Comparison of ENCODE assay signal across 8 mouse cellular contexts in the genomic region with DNA sequence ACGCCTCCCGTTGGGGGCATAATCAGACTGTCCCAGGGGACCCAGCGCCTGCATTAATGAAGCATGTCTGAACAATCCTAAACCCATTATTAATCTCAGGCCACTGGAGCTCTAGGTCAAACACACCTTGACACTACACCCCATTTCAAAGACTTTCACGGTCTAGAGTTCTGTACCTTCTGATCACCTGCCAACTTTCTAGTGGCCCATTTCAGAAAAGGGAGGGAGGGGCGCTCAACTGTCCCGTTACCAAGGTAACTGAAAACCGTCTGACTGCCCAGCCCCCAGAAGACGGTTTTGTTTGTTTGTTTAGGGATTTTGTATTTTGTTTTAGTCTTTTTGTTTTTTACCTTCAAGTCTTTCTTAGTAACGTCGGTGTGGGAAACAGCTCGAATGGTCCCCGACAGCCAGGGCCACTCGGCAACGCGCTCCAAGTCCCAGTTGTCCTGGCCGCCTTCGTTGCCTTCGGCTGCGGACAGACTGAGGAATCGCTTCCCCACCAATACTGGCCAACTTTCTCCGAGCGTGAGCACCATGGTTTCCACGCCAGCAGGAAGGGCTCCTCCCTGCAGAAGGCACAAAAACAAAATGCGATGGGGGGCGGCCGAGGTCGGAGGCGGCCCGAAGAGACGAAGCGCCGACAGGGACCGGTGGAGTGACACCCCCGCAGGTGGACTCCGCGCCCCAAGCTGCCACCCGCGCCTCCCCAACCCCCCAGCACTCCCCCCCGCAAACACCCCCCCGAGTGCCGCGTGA. TPM values are rescaled to one million over a fixed set of nuclear protein-coding genes. Genes with fewer than 3 reads are reported as not detected.
DNase-seq lines count a peak whose midpoint lies in the region; ATAC-seq lines count a peak whose summit lies in the region.

No protein-coding gene starts in this region.

- peaks cover 4% of the 10 kb centered on the region for H3K27me3 ChIP-seq in forebrain, embryonic 10.5 days (ENCODE audit: poor library complexity, severe bottlenecking)
- H3K27me3 ChIP-seq in heart, embryonic 13.5 days (replicated peaks): 0 out of 2 replicates have a peak, but pooled peaks cover under 1% of the 10 kb centered on the region
- H3K27me3 ChIP-seq in liver, embryonic 16.5 days (ENCODE audit: control insufficient read depth, insufficient read depth, low read depth, low read length): no peaks in the 10 kb centered on the region

- peaks cover 31% of the 10 kb centered on the region for H3K4me1 ChIP-seq in forebrain, embryonic 10.5 days
- peaks cover 34% of the 10 kb centered on the region for H3K4me1 ChIP-seq in heart, embryonic 13.5 days
- H3K4me1 ChIP-seq in liver, embryonic 16.5 days (ENCODE audit: control insufficient read depth, low read depth, low read length): peaks cover 13% of the 10 kb centered on the region

- H3K9ac ChIP-seq in heart, embryonic 13.5 days: peak overlapping the region; percentile 95
- peak overlapping the region; percentile 97 for H3K9ac ChIP-seq in liver, embryonic 16.5 days (ENCODE audit: low read depth, low read length)

- peaks cover 43% of the 10 kb centered on the region for H3K36me3 ChIP-seq in forebrain, embryonic 10.5 days (replicated peaks)
- H3K36me3 ChIP-seq in heart, embryonic 13.5 days: peaks cover 34% of the 10 kb centered on the region
- H3K36me3 ChIP-seq in liver, embryonic 16.5 days (ENCODE audit: control insufficient read depth, insufficient read depth): peaks cover 8% of the 10 kb centered on the region

- 5% methylated on average over 42 of the region's 42 CpGs for WGBS in forebrain, embryonic 10.5 days
- 4% methylated on average over 42 of the region's 42 CpGs for WGBS in heart, embryonic 13.5 days
- WGBS in liver, embryonic 16.5 days (ENCODE audit: insufficient replicate concordance): 4% methylated on average over 42 of the region's 42 CpGs

- peak; percentile 25 for DNase-seq in 416B (ENCODE audit: low read depth)
- peak; percentile 18 to 20 for DNase-seq in adrenal gland, postnatal 4 days (ENCODE audit: low spot score in 2 of 2)
- DNase-seq in forebrain, embryonic 10.5 days (ENCODE audit: extremely low spot score, low spot score): peak; percentile 34
- peak; percentile 64 for DNase-seq in kidney, postnatal 14 days
- peak; percentile 44 for DNase-seq in ovary, adult 18-20 months (ENCODE audit: low spot score)
- peak; percentile 69 for DNase-seq in thymus, postnatal 14 days

- H3K4me3 ChIP-seq in forebrain, embryonic 10.5 days: peak overlapping the region; percentile 90
- peak overlapping the region; percentile 92 for H3K4me3 ChIP-seq in heart, embryonic 13.5 days
- peak overlapping the region; percentile 96 for H3K4me3 ChIP-seq in liver, embryonic 16.5 days (ENCODE audit: low read depth, low read length)

- peak overlapping the region; percentile 99 for H3K27ac ChIP-seq in forebrain, embryonic 10.5 days
- peak overlapping the region; percentile 100 for H3K27ac ChIP-seq in heart, embryonic 13.5 days (replicated peaks)
- peak overlapping the region; percentile 99 for H3K27ac ChIP-seq in liver, embryonic 16.5 days (ENCODE audit: low read length)

- peak overlapping the region; percentile 89 for H3K4me2 ChIP-seq in heart, embryonic 13.5 days
- H3K4me2 ChIP-seq in liver, embryonic 16.5 days (ENCODE audit: low read depth, low read length): peak overlapping the region; percentile 91

- no peaks in the 10 kb centered on the region for H3K9me3 ChIP-seq in forebrain, embryonic 10.5 days
- H3K9me3 ChIP-seq in heart, embryonic 13.5 days: no peaks in the 10 kb centered on the region
- no peaks in the 10 kb centered on the region for H3K9me3 ChIP-seq in liver, embryonic 16.5 days (replicated peaks; ENCODE audit: control insufficient read depth, low read length)

- ATAC-seq in heart, embryonic 13.5 days (ENCODE audit: extremely low read depth, insufficient number of reproducible peaks, low FRiP score, low TSS enrichment): no peak
- ATAC-seq in liver, embryonic 16.5 days (ENCODE audit: low read depth): no peak

RNA-seq across cellular contexts. Expression of a gene that starts 0.9 kb away (rescaled TPM):
- total RNA-seq in adrenal gland, postnatal 4 days (2021): 10 to 100 TPM; 69.6 to 70.1 TPM
- 76.6 and 79.5 TPM in 2 replicates for polyA plus RNA-seq in forebrain, embryonic 10.5 days (2016; fragmentation: Nextera tagmentation; extraction: Ambion mirVana)
- polyA plus RNA-seq in heart, embryonic 13.5 days (2015; fragmentation: Nextera tagmentation; extraction: Ambion mirVana): 27.0 and 33.2 TPM in 2 replicates
- 16.5 and 18.4 TPM in 2 replicates for polyA plus RNA-seq in liver, embryonic 16.5 days (2015; fragmentation: Nextera tagmentation; extraction: Ambion mirVana)

Comparison
In these comparisons a context has a peak if more than half of its experiments do, and no peak if none do; other contexts are left out.
1. DNase-seq: peak in every context shown above with its lines; median percentile 69 in thymus, postnatal 14 days; 64 in kidney, postnatal 14 days; 44 in ovary, adult 18-20 months; 34 in forebrain, embryonic 10.5 days; 25 in 416B; 19 in adrenal gland, postnatal 4 days.